Mouse (Mus musculus) layer of hippocampus, adult 18-20 months (tissue): ENCODE results near the gene Ascl1. TPM values are rescaled to one million over a fixed set of nuclear protein-coding genes. Genes with fewer than 3 reads are reported as not detected.

ENCODE experiments used
- DNase-seq, 2 experiments: peaks; one replicate each; pipeline ENCODE4 v3.0.0; 2022; ENCODE audit warnings: low spot score in 2 of 2
- total RNA-seq, 2 experiments: library from RNA; stranded (reverse); gene quantifications; 2 replicates each; pipeline ENCODE4 v1.2.3; 2021

The Ascl1 gene
- total RNA-seq, 2 experiments from 2014 or later = 4.6 to 6.6 TPM

GRCm38 (mm10) chr10:87485721-87486620, 7.5 kb downstream of the Ascl1 start:
- peak in 1 of 2 experiments; percentile 57 for DNase-seq

GRCm38 (mm10) chr10:87484831-87485720, 8.4 kb downstream of the Ascl1 start:
- DNase-seq = no peak

GRCm38 (mm10) chr10:87477895-87478294, 15.6 kb downstream of the Ascl1 start:
- DNase-seq = no peak

DNA sequence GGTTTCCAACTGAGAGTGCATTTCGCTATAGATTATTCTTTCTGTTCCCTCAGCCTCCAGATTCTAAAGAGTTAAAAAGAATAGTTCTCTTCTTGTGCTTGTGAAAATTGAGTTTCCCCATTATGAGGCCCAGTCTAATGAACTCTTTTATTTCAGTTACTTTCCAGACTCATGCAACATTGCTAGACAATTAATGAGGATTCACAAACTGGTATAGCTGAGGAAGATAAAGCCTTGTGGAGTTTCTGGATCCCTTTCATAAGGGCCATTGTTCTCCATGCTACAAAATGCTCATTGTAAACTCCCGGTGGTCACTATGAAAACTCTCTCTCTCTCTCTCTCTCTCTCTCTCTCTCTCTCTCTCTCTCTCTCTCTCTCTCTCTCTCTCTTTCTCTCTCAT, 18.5 kb downstream of the Ascl1 start:
- DNase-seq = no peak

DNA sequence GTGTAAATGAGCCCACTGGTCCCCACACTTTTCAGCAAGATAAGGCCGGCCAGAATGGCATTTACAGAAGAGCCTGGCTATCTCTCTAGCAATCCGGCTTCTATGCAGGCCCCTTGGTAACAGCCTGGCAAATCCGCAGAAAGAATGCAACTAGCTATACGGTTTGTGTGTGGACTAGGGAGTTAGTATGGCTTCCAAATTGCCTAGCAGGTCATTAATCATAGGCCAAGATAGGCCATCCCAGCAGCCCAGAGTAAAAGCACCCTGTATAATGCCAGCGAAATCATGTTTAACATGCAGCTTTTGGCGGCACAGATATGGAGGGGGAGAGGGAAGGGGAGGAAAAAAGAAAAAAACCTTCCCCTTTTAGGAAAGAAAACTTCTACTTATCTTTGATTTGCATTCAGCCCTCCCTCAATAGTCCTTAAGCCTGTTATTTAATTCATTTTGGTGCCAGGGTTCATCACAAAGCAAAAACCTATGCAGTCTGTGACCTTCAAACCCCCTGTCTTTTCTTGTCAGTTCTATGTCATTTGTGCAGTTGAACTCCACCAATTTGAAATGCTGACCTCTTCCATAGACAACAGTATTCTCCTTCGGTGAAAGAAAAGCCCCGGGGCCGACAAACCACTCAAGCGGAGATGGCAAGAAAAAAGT, 19.9 kb downstream of the Ascl1 start:
- no peak for DNase-seq

GRCm38 (mm10) chr10:87450777-87451176, 42.7 kb downstream of the Ascl1 start:
- no peak for DNase-seq

GRCm38 (mm10) chr10:87449368-87449767, 44.1 kb downstream of the Ascl1 start:
- DNase-seq = no peak

DNA sequence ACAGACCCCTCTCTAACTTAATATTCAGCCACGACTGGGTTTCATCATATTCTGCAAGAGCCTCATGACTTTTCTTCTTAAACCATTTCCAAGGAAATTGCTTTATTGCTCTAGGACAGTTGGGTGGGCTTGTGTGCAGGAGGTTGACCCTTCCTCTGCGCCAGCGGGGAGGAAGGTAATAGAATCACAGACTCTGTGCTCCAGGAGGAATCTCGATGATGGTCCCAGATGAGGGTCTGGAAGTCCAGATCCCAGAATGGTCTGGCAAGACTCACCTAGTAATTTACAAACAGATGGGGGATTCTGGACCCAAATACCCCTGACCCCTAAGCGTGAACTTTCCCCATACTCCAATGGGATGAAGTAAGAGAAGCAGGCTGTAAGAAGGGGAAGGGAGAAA, 45.2 kb downstream of the Ascl1 start:
- DNase-seq = no peak

DNA sequence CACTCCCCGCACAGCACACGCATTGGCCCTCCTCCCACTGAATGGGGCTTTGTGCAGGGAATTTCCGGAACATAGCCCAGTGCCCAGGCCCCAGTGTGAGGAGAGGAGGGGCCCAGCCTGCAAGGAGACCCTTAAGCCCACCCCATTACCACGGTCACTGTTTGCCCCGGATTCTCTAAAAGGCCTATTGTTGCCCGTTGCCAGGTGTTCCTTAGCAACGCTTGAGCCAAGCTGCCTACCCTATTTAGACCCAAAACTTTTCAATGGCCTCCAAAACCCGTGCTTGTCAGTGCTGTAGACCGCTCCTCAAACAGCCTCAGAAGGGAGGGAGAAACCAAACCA, 45.7 kb downstream of the Ascl1 start:
- peak; percentile 32 to 60 for DNase-seq

DNA sequence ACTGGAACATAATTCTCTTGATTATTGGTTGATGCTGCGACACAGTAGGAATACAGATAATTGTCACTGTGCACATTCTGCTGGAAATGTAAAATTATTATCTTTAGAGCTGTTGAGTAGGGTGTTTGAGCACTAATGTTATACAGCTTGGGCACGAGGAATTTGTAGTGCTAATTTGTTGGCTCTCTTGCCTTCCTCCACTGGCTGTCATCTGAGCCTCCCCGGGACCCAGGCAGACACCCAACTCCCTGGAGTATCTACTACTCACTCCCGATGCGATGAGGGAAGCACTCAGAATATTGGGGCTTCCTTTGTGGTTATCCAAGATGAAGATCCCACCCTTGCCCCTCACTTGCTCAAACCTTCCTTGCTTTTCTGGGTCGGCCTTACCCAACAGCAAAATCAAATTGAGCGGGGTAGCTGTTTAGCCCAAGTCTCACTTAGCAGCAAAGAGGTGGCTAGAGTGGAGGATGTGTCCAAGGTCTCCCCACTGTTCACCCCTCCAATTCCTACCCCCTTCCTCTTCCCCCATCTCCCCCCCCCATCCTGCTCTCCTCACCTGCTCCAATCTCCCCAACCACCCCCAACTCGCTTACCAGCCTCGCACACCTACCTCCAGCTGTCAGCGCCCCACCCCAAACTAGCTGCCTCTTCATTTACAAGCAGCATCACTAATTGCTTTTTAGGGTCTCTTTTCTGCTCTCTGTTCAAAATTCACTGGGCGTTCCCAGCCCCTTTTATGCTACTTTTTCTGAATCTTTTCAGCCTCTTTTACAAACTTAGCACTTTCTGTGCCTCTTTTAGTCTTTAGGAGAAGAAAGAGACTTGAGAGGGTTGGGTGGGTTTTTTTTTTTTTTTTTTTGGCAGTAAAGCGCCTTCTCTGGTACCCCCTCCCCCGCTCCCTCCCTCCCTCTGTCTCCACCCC, 46.4 kb downstream of the Ascl1 start:
- peak in 1 of 2 experiments; percentile 22 for DNase-seq

DNA sequence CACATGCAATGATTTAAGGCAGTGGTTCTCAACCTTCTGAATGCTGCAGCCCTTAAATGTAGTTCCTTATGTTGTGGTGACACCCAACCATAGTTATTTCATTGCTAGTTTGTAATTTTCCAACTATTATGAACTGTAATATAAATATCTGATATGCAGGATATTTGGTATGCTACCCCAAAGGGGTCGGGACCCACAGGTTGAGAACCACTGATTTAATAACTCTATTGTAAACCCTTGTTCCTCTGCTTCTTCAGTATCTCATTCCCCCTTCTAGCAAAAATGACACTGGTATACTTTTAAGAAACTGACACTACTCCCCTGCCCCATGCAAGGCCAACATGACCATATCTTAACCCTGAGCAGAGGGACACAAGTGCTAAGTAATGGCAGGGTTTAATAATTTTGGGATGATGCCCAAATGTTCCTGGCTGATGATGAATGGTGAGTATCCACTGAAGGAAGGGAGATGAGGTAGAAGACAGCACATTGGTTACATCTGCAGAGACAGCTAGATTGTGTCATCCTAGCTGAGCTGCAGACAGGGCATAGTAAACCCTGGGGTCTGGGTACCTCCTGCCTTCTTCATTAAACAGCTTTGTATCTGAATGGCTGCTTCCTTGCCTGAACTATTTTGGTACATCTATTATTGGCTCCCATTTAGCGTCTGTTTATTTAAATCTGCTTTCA, 47.2 kb downstream of the Ascl1 start:
- DNase-seq = no peak

Other genes starting within 250 kb of the Ascl1 start
- not detected for gene Pah, start 28.1 kb upstream of the Ascl1 start, total RNA-seq